Mouse (Mus musculus) lung, embryonic 15.5 days (tissue): ENCODE measurements around the gene Prpf40a. TPM values are rescaled to one million over a fixed set of nuclear protein-coding genes. Genes with fewer than 3 reads are reported as not detected.

Experiments
- ATAC-seq: fragments of 200-750 bp; cut with Nextera tagmentation; 2 replicates; pipeline ENCODE4 v1.8.0; 2017; ENCODE audit warnings: moderate number of reproducible peaks, borderline replicate concordance; ENCODE audit not compliant: low FRiP score, low TSS enrichment; ENCODE audit errors: extremely low read depth
- H3K27ac ChIP-seq: fragments of 300-500 bp; sonication (generic); 2 replicates; pipeline ENCODE4 v1.5.1; 2015; ENCODE audit warnings: moderate library complexity, mild to moderate bottlenecking, inconsistent platforms
- H3K27me3 ChIP-seq: fragments of 300-500 bp; sonication (generic); 2 replicates; pipeline ENCODE4 v1.6.1; 2015; ENCODE audit warnings: inconsistent platforms
- H3K36me3 ChIP-seq: fragments of 300-500 bp; sonication (generic); 2 replicates; pipeline ENCODE4 v1.6.1; 2015; ENCODE audit warnings: inconsistent platforms
- H3K4me1 ChIP-seq: fragments of 300-500 bp; sonication (generic); 2 replicates; pipeline ENCODE4 v1.6.1; 2015; ENCODE audit warnings: inconsistent platforms
- H3K4me2 ChIP-seq: fragments of 300-500 bp; sonication (generic); 2 replicates; pipeline ENCODE4 v1.6.1; 2015; ENCODE audit warnings: inconsistent platforms, mild to moderate bottlenecking, moderate library complexity
- H3K4me3 ChIP-seq: fragments of 300-500 bp; sonication (generic); 2 replicates; pipeline ENCODE4 v1.5.1; 2015; ENCODE audit warnings: mild to moderate bottlenecking, inconsistent platforms
- H3K9ac ChIP-seq: fragments of 300-500 bp; sonication (generic); 2 replicates; pipeline ENCODE4 v1.6.1; 2015; ENCODE audit warnings: inconsistent platforms
- H3K9me3 ChIP-seq: fragments of 300-500 bp; sonication (generic); 2 replicates; pipeline ENCODE4 v1.6.1; 2016; ENCODE audit warnings: inconsistent platforms
- WGBS: fragments of 180-500 bp; shearing (Covaris S2); methylation state at CpG from one replicate; pipeline ENCODE4 v1.1.7; 2015; 5-methylcytosine and 5-hydroxymethylcytosine counted together
- polyA plus RNA-seq: library from polyadenylated mRNA; unstranded; fragments of >200 nt; fragmentation: Nextera tagmentation; extraction: Ambion mirVana; gene quantifications from 2 replicates; pipeline ENCODE4 v1.2.1, GENCODE M21; 2015

Gene Prpf40a
- polyA plus RNA-seq, 1 experiment from 2014 or later, result 151 TPM

GRCm38 (mm10) chr2:53101885-53102740 is 89.0 kb downstream of the Prpf40a start:
- Histone ChIP-seq H3K9me3 (no peaks in the 10 kb centered on the region), H3K4me3 (no peak overlapping the region), H3K27ac (no peak overlapping the region), H3K9ac (no peak overlapping the region), H3K27me3 (no peaks in the 10 kb centered on the region), H3K4me1 (peaks cover 6% of the 10 kb centered on the region; the same call in 1 of the 2 replicates), H3K4me2 (no peak overlapping the region), H3K36me3 (no peaks in the 10 kb centered on the region)
- no peak for ATAC-seq
- WGBS, result 85% methylated on average over 11 of the region's 11 CpGs

GRCm38 (mm10) chr2:53100093-53100492 is 91.0 kb downstream of the Prpf40a start:
- Histone ChIP-seq H3K4me1 (no peaks in the 10 kb centered on the region), H3K27me3 (no peaks in the 10 kb centered on the region), H3K36me3 (no peaks in the 10 kb centered on the region), H3K4me3 (no peak overlapping the region), H3K9ac (no peak overlapping the region), H3K9me3 (no peaks in the 10 kb centered on the region), H3K27ac (no peak overlapping the region), H3K4me2 (no peak overlapping the region)
- ATAC-seq, result no peak
- 53% methylated on average over 2 of the region's 2 CpGs for WGBS

GRCm38 (mm10) chr2:53095489-53095888 is 95.6 kb downstream of the Prpf40a start:
- H3K4me2 ChIP-seq, result no peak overlapping the region
- 91% methylated on average over 3 of the region's 3 CpGs for WGBS
- no peak overlapping the region for H3K27ac ChIP-seq
- H3K9me3 ChIP-seq, result no peaks in the 10 kb centered on the region
- H3K9ac ChIP-seq, result no peak overlapping the region
- no peaks in the 10 kb centered on the region for H3K27me3 ChIP-seq
- no peak overlapping the region for H3K4me3 ChIP-seq
- H3K4me1 ChIP-seq, result no peaks in the 10 kb centered on the region
- no peak for ATAC-seq
- no peaks in the 10 kb centered on the region for H3K36me3 ChIP-seq

- no peak for ATAC-seq
- WGBS, result 87% methylated on average over 9 of the region's 9 CpGs
- H3K9ac ChIP-seq, result no peak overlapping the region
- H3K4me3 ChIP-seq, result no peak overlapping the region
- H3K4me2 ChIP-seq, result no peak overlapping the region
- H3K4me1 ChIP-seq, result no peaks in the 10 kb centered on the region
- H3K27ac ChIP-seq, result no peak overlapping the region
- H3K9me3 ChIP-seq, result no peaks in the 10 kb centered on the region
- H3K36me3 ChIP-seq, result no peaks in the 10 kb centered on the region
- H3K27me3 ChIP-seq, result no peaks in the 10 kb centered on the region
Observed at GRCm38 (mm10) chr2:53095031-53095430, 96.1 kb downstream of the Prpf40a start.

DNA sequence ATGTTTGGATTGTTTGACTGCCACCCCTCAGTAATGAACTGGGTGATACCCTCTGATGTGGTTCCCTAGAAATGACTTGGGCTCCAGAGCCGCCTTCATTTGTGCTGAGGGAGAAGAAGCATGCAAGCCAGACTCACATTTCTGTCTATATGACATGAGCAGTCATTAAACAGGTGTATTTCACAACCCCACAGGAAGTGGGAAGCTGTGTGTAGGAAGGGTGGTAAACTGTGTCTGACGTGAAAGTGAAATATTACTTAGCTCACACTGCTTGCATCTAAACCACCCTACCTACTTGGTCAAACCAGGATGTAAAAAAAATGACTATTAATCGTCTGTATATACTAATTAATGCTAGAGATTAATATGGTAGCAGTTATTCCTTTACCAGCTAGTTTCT is 102.3 kb downstream of the Prpf40a start:
- Histone ChIP-seq H3K9ac (no peak overlapping the region), H3K4me1 (no peaks in the 10 kb centered on the region), H3K27ac (no peak overlapping the region), H3K36me3 (no peaks in the 10 kb centered on the region), H3K4me2 (no peak overlapping the region), H3K9me3 (no peaks in the 10 kb centered on the region), H3K27me3 (no peaks in the 10 kb centered on the region), H3K4me3 (no peak overlapping the region)
- WGBS, result 83% methylated on average over 3 of the region's 3 CpGs
- ATAC-seq, result no peak

GRCm38 (mm10) chr2:53085617-53086202 is 105.4 kb downstream of the Prpf40a start:
- Histone ChIP-seq H3K4me3 (no peak overlapping the region), H3K36me3 (no peaks in the 10 kb centered on the region), H3K27ac (no peak overlapping the region), H3K4me2 (no peak overlapping the region), H3K27me3 (no peaks in the 10 kb centered on the region), H3K9me3 (no peaks in the 10 kb centered on the region), H3K9ac (no peak overlapping the region), H3K4me1 (no peaks in the 10 kb centered on the region)
- 46% methylated on average over 9 of the region's 9 CpGs for WGBS
- ATAC-seq, result no peak

Other genes starting within 250 kb of the Prpf40a start
- 47.7 and 51.7 TPM in 2 replicates for gene Arl6ip6, start 442 bp upstream of the Prpf40a start, polyA plus RNA-seq